Mouse (Mus musculus): ENCODE measurements around the gene Dennd4c. TPM values are rescaled to one million over a fixed set of nuclear protein-coding genes. Genes with fewer than 3 reads are reported as not detected.

The Dennd4c gene
- total and polyA plus RNA-seq, 3 experiments = 4.0 to 4.6 (median 4.2) TPM

DNA sequence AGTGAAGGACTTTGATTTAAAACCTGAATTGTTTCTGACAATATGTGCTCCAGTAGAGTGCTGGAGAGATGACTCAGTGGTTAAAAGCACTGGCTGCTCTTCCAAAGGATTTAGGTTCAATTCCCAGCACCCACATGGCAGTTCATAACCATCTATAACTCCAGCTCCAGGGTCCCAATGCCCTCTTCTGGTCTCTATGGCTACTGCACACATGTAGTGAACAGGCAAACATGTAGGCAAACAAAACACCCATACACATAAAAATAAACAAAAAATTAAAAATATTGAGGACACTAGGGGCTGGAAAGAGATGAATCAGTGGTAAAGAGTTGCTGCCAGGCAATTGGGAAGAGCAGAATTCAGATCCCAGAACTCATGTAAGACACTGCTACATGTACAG, 123.6 kb downstream of the Dennd4c start:
- H3K9ac ChIP-seq (ENCODE audit: insufficient read depth, low read depth) = no peak overlapping the region
- H3K4me1 ChIP-seq (ENCODE audit: control insufficient read depth in 1 of 2, insufficient read depth in 2 of 2) = peaks cover 6 to 14% of the 10 kb centered on the region in 2 experiments
- dilution Hi-C loops (cut with MboI; ENCODE audit: extremely low pct_ligation_motif_present, extremely low pct_unique_long_range_greater_than_20kb, low sequenced_read_pairs) = no loop called here
- no peak for TF ChIP-seq IRF4 (IDR thresholded peaks at IDR 0.05; ENCODE audit: low read depth, low read length)
- TF ChIP-seq TCF12 (IDR thresholded peaks at IDR 0.05; ENCODE audit: low read depth, low read length) = no peak
- TF ChIP-seq SMC3 (IDR thresholded peaks at IDR 0.05; ENCODE audit: low read depth, low read length) = no peak
- no peak for TF ChIP-seq MYC (IDR thresholded peaks at IDR 0.05; ENCODE audit: low read depth, low read length)
- TF ChIP-seq MAZ (IDR thresholded peaks at IDR 0.05; ENCODE audit: low read depth, low read length) = no peak
- TF ChIP-seq ZNF384 (IDR thresholded peaks at IDR 0.05; ENCODE audit: low read depth, low read length) = no peak
- TF ChIP-seq POLR2AphosphoS2 (IDR thresholded peaks at IDR 0.05; ENCODE audit: low read depth, low read length) = no peak
- no peak for TF ChIP-seq MAX (IDR thresholded peaks at IDR 0.05; ENCODE audit: low read length)
- no peak for TF ChIP-seq MXI1 (IDR thresholded peaks at IDR 0.05; ENCODE audit: low read depth, low read length)
- no peak for TF ChIP-seq CTCF (conservative IDR thresholded peaks at IDR 0.05 in 1 of 2, IDR thresholded peaks at IDR 0.05 in 1 of 2; ENCODE audit: low read depth in 2 of 2, low read length in 2 of 2)
- peaks cover 5% of the 10 kb centered on the region for H3K9me3 ChIP-seq (replicated peaks; ENCODE audit: low read length)
- in situ Hi-C loops (cut with MboI; ENCODE audit: low pct_ligation_motif_present, low pct_unique_long_range_greater_than_20kb, low sequenced_read_pairs) = no loop called here
- H3K27ac ChIP-seq (ENCODE audit: insufficient read depth, low read depth) = no peak overlapping the region
- no peaks in the 10 kb centered on the region for H3K36me3 ChIP-seq (replicated peaks in 1 of 2; ENCODE audit: control insufficient read depth in 1 of 2, insufficient read depth in 1 of 2, low read length in 1 of 2)
- H3K4me2 ChIP-seq (ENCODE audit: insufficient read depth, low read depth, poor library complexity, severe bottlenecking) = no peak overlapping the region
- DNase-seq (ENCODE audit: extremely low read depth) = no peak
- no peak overlapping the region for H3K4me3 ChIP-seq (replicated peaks in 1 of 3; ENCODE audit: low read depth in 2 of 3, low read length in 2 of 3, poor library complexity in 1 of 3)
- H3K79me2 ChIP-seq (replicated peaks; ENCODE audit: control insufficient read depth, extremely low read depth, insufficient read depth, poor library complexity, severe bottlenecking) = no peaks in the 10 kb centered on the region
- peaks cover 15% of the 10 kb centered on the region for H3K27me3 ChIP-seq (replicated peaks)

DNA sequence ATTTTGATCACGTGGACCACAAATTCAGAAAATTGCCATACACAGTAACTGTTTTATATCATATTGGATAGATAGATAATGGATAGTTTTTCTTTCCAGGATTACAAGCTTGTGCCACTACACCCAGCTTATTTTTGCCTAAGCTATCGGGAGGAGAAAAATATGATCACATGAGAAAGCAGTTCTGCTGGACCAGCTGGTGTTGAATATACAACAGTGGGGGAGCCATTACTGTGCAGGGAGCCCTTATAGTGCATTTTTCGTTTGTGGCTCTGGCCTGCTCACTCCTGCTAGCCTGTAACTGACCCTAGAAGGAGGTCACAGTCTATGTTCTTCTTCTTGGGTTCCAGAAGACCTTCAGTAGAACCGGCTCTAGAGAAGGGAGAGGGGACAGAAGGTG, 124.7 kb downstream of the Dennd4c start:
- Histone ChIP-seq H3K27ac (ENCODE audit: insufficient read depth, low read depth) (no peak overlapping the region), H3K4me2 (ENCODE audit: insufficient read depth, low read depth, poor library complexity, severe bottlenecking) (no peak overlapping the region), H3K4me3 (replicated peaks in 1 of 3; ENCODE audit: low read depth in 2 of 3, low read length in 2 of 3, poor library complexity in 1 of 3) (no peak overlapping the region), H3K9me3 (replicated peaks; ENCODE audit: low read length) (peaks cover 5% of the 10 kb centered on the region), H3K36me3 (replicated peaks in 1 of 2; ENCODE audit: control insufficient read depth in 1 of 2, insufficient read depth in 1 of 2, low read length in 1 of 2) (no peaks in the 10 kb centered on the region), H3K4me1 (ENCODE audit: control insufficient read depth in 1 of 2, insufficient read depth in 2 of 2) (peaks cover 6 to 14% of the 10 kb centered on the region in 2 experiments), H3K79me2 (replicated peaks; ENCODE audit: control insufficient read depth, extremely low read depth, insufficient read depth, poor library complexity, severe bottlenecking) (no peaks in the 10 kb centered on the region), H3K9ac (ENCODE audit: insufficient read depth, low read depth) (no peak overlapping the region), H3K27me3 (replicated peaks) (peaks cover 15% of the 10 kb centered on the region)
- in situ Hi-C loops (cut with MboI; ENCODE audit: low pct_ligation_motif_present, low pct_unique_long_range_greater_than_20kb, low sequenced_read_pairs) (no loop called here), dilution Hi-C loops (cut with MboI; ENCODE audit: extremely low pct_ligation_motif_present, extremely low pct_unique_long_range_greater_than_20kb, low sequenced_read_pairs) (no loop called here)
- DNase-seq (ENCODE audit: extremely low read depth) = no peak
- TF ChIP-seq MEF2A (IDR thresholded peaks at IDR 0.05; ENCODE audit: borderline replicate concordance, low read depth, low read length) (no peak), ELF1 (IDR thresholded peaks at IDR 0.05; ENCODE audit: low read depth, low read length) (no peak), POLR2AphosphoS2 (IDR thresholded peaks at IDR 0.05; ENCODE audit: low read depth, low read length) (no peak), JUN (IDR thresholded peaks at IDR 0.05; ENCODE audit: insufficient read depth, low read depth, low read length) (no peak), CHD2 (IDR thresholded peaks at IDR 0.05; ENCODE audit: low read length) (no peak), SMC3 (IDR thresholded peaks at IDR 0.05; ENCODE audit: low read depth, low read length) (no peak), ZMIZ1 (IDR thresholded peaks at IDR 0.05; ENCODE audit: low read depth, low read length) (no peak), BHLHE40 (IDR thresholded peaks at IDR 0.05; ENCODE audit: low read depth, low read length) (no peak)
